Mouse (Mus musculus) gastrocnemius, adult 18-20 months (tissue): ENCODE measurements around the gene B4galt7. TPM values are rescaled to one million over a fixed set of nuclear protein-coding genes. Genes with fewer than 3 reads are reported as not detected.
"Not testable (repeated sequence)": the region's sequence is repeated elsewhere in the genome, so short reads cannot be mapped to it uniquely, and the experiment has no call there.

Experiments
- DNase-seq: peaks from one replicate; pipeline ENCODE4 v3.0.0; 2021; ENCODE audit warnings: low spot score
- total RNA-seq, 2 experiments: library from RNA; stranded (reverse); gene quantifications; 2 replicates each; pipeline ENCODE4 v1.2.3; 2021

The B4galt7 gene
- total RNA-seq, 2 experiments from 2014 or later = 4.7 to 6.8 TPM

GRCm38 (mm10) chr13:55595375-55595774 lies 4.3 kb upstream of the B4galt7 start:
- DNase-seq = peak; percentile 68

- DNase-seq = no peak
These were observed 2.9 kb upstream of the B4galt7 start for GRCm38 (mm10) chr13:55596802-55597201.

- DNase-seq = no peak
These were observed 961 bp downstream of the B4galt7 start for GRCm38 (mm10) chr13:55600657-55601056.

- DNase-seq = peak; percentile 80
These were observed 1.9 kb downstream of the B4galt7 start for GRCm38 (mm10) chr13:55601611-55602010.

- no peak for DNase-seq
These were observed 4.9 kb downstream of the B4galt7 start for GRCm38 (mm10) chr13:55604606-55605005.

GRCm38 (mm10) chr13:55606899-55607623 lies 7.4 kb downstream of the B4galt7 start:
- no peak for DNase-seq

GRCm38 (mm10) chr13:55607624-55608006 lies 7.9 kb downstream of the B4galt7 start:
- DNase-seq = no peak

GRCm38 (mm10) chr13:55611996-55612395 lies 12.3 kb downstream of the B4galt7 start:
- no peak for DNase-seq

GRCm38 (mm10) chr13:55613471-55613870 lies 13.8 kb downstream of the B4galt7 start:
- DNase-seq = no peak

- no peak for DNase-seq
These were observed 19.6 kb downstream of the B4galt7 start for GRCm38 (mm10) chr13:55619328-55619727.

GRCm38 (mm10) chr13:55620275-55620674 lies 20.6 kb downstream of the B4galt7 start:
- no peak for DNase-seq

- not testable (repeated sequence) for DNase-seq
These were observed 22.5 kb downstream of the B4galt7 start for GRCm38 (mm10) chr13:55622156-55622648.

GRCm38 (mm10) chr13:55622649-55623541 lies 23.2 kb downstream of the B4galt7 start, which contains the start of gene Caml:
Caml (plus strand) TSS chr13:55623005.
- DNase-seq = peak; percentile 91

GRCm38 (mm10) chr13:55634639-55635127 lies 35.0 kb downstream of the B4galt7 start, which contains the start of gene Ddx46:
Ddx46 (plus strand) TSS chr13:55635027.
- DNase-seq = peak; percentile 87

GRCm38 (mm10) chr13:55635146-55635571 lies 35.5 kb downstream of the B4galt7 start:
- DNase-seq = no peak

GRCm38 (mm10) chr13:55636185-55636983 lies 36.7 kb downstream of the B4galt7 start:
- no peak for DNase-seq

- peak; percentile 69 for DNase-seq
These were observed 40.8 kb downstream of the B4galt7 start for GRCm38 (mm10) chr13:55640480-55640879.

GRCm38 (mm10) chr13:55644525-55644924 lies 44.8 kb downstream of the B4galt7 start:
- no peak for DNase-seq

- DNase-seq = no peak
These were observed 50.4 kb downstream of the B4galt7 start for GRCm38 (mm10) chr13:55650098-55650497.

GRCm38 (mm10) chr13:55650980-55651379 lies 51.3 kb downstream of the B4galt7 start:
- DNase-seq = no peak
